Mouse (Mus musculus) left cerebral cortex, postnatal 4 days (tissue): ENCODE data around the gene Map6. TPM values are rescaled to one million over a fixed set of nuclear protein-coding genes. Genes with fewer than 3 reads are reported as not detected.

Experiments used
- DNase-seq: peaks from one replicate; pipeline ENCODE4 v3.0.0-alpha.2; 2022
- intact Hi-C: fragments of 180-260 bp; cut with DNase I; formaldehyde crosslinking; loops from one replicate; pipeline ENCODE4 v1.15.1; 2025
- total RNA-seq, 2 experiments: library from RNA; stranded (reverse); gene quantifications; 2 replicates each; pipeline ENCODE4 v1.2.3; 2021

Gene Map6
- total RNA-seq, 2 experiments from 2014 or later = 277 to 282 TPM

DNA sequence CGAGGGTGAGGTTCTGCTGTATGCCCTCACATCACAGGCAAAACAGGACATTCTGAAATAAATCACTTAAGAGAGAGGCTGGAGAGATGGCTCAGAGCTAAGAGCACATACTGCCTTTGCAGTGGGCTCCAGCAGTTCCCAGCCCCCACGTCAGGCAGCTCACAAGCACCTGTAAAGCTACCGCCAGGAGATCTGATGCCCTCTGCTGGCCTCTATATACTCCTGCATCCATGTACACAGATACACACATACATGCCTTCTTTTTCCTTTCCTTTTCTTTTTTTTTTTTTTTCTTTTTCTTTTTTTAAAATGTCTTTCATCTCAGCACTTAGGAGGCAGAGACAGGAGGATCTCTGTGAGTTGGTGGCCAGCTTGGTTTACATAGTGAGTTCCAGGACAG is 5.3 kb upstream of the Map6 start:
- intact Hi-C loops = no loop called here
- DNase-seq = no peak

DNA sequence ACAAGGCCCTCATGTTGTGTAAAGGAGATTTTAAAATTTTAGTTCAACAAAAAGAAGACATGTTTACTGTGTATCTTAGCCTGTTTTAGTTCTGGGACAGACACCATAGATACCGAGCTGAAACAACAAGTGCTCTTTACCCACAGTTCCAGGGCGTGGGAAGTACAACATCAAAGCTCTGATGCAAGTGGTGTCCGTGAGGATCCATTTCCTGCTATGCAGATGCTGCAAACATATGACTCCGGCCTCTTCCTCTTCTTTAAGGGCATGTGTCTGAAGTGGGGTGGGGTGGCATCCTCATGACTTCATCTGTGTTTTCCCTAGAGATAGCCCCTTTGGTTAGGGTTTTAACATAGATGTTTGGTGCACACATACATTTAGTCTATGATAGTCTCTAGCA is 3.7 kb upstream of the Map6 start:
- intact Hi-C loops = no loop called here

DNA sequence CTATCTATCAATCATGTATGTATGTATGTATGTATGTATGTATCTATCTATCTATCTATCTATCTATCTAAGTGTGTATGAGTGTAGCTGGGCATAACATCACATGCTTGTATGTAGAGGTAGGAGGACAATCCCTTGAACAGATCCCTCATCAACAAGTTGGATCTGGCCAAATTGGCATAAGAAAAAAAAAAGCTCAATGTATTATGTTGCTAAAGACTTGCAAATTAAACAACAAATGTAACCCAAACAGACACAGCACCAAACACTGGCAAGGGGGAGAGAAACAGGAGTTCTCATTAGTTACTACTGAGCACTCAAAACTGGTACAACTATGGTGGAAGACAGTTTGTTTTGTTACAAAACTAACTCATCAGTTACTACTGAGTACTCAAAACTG is 2.6 kb upstream of the Map6 start:
- intact Hi-C loops = no loop called here
- DNase-seq = no peak

More for the DNA sequence above, 3.7 kb upstream of the Map6 start:
- no peak for DNase-seq

DNA sequence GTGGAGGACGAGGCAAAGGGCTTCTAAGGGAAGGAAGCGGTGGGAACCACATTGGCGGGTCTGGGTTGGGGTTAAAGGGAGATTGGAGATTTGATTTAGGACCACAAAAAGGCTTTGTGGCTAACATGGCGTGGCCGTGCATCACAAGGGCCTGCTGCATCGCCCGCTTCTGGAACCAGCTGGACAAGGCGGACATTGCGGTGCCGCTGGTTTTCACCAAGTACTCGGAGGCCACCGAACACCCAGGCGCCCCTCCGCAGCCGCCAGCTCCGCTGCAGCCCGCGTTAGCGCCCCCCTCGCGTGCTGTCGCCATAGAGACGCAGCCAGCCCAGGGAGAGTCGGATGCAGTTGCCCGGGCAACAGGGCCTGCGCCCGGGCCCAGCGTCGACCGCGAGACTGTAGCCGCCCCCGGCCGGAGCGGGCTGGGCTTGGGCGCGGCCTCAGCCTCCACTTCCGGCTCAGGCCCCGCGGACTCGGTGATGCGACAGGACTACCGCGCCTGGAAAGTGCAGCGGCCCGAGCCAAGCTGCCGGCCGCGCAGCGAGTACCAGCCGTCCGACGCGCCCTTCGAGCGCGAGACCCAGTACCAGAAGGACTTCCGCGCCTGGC is 754 bp downstream of the Map6 start:
- intact Hi-C loops = loop anchor here (5.0 kb wide), 1 partner anchor 89 kb away; no protein-coding TSS in a partner anchor

DNA sequence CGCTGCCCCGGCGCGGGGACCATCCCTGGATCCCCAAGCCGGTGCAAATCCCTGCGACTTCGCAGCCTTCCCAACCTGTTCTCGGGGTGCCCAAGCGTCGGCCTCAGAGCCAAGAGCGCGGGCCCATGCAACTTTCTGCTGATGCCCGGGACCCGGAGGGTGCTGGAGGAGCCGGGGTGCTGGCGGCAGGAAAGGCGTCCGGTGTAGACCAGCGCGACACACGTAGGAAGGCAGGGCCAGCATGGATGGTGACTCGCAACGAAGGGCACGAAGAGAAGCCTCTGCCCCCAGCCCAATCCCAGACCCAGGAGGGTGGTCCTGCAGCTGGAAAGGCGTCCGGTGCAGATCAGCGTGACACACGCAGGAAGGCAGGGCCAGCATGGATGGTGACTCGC is 1.3 kb downstream of the Map6 start:
- intact Hi-C loops = loop anchor here (5.0 kb wide), 1 partner anchor 89 kb away; no protein-coding TSS in a partner anchor
- DNase-seq = no peak

More for the DNA sequence above, 754 bp downstream of the Map6 start:
- DNase-seq = peak; percentile 88

- intact Hi-C loops = loop anchor here (5.0 kb wide), 1 partner anchor 88 kb away; no protein-coding TSS in a partner anchor
- peak; percentile 32 for DNase-seq
These were observed 2.0 kb downstream of the Map6 start for GRCm38 (mm10) chr7:99268951-99269945.

- DNase-seq = no peak
- intact Hi-C loops = loop anchor here (5.0 kb wide), 1 partner anchor 96 kb away; no protein-coding TSS in a partner anchor
These were observed 4.4 kb downstream of the Map6 start for GRCm38 (mm10) chr7:99271630-99272029.

GRCm38 (mm10) chr7:99275131-99275530 is 7.9 kb downstream of the Map6 start:
- intact Hi-C loops = no loop called here
- DNase-seq = no peak

DNA sequence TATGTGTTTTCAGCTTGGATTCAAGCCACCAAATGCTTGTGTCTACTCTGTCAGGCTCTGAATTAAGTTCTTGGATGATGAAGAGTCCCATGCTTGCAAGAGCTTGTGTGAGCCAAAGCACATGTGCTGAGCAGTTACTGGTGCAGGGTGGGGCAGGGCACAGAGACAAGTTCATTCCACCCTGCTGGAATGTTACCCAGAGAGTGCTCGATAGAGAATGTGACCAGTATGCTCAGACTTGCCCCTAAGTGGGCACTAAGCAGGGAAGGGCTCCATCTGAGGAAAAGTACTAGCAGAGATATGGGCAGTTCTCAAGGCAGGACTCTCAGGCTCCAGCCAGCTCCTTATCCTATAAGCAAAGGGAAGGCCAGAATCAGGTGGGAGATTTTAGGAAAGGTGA is 9.4 kb downstream of the Map6 start:
- intact Hi-C loops = no loop called here
- DNase-seq = no peak

DNA sequence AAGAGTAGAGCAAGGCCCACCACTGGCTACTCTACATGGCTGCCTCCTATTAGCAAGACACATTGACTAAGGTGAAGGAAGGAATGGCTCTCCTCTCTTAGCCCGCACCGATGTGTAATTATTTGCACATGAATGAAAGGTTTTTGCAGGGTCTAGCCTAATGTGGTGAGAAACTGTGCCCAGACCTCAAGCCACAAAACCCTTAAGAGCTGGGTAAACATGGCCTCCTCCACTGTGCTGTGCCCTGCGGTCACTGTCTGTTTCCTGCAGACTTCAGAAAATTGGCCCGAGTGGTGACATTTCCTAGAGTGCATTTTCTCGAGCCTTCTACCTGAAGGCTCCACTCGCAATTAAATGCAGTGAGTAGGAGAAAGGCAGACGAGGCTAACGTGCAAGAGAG is 11.1 kb downstream of the Map6 start:
- DNase-seq = no peak
- intact Hi-C loops = no loop called here

- intact Hi-C loops = no loop called here
- no peak for DNase-seq
These were observed 12.3 kb downstream of the Map6 start for GRCm38 (mm10) chr7:99279586-99279985.

- DNase-seq = peak; percentile 93
- intact Hi-C loops = no loop called here
These were observed 20.0 kb downstream of the Map6 start for GRCm38 (mm10) chr7:99287287-99287686.

DNA sequence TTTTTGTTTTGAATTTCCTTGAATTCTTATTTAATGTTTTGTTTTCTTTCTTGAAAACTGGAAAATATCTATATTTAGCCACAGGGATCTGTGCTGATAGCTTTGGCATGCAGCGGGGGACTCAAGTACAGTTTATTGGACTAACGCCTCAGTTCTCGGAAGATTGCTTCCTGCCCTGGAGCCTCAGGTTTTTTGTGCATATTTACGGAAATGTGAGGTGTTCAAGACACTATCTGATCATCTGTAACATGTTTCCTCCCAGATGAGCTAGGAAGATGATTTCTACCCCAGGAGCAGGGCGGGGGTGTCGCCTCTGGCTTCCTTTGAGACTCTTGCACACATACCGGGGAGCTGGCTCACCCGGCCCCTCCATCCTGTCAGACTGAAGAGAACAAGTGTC is 22.8 kb downstream of the Map6 start:
- no peak for DNase-seq
- intact Hi-C loops = no loop called here

DNA sequence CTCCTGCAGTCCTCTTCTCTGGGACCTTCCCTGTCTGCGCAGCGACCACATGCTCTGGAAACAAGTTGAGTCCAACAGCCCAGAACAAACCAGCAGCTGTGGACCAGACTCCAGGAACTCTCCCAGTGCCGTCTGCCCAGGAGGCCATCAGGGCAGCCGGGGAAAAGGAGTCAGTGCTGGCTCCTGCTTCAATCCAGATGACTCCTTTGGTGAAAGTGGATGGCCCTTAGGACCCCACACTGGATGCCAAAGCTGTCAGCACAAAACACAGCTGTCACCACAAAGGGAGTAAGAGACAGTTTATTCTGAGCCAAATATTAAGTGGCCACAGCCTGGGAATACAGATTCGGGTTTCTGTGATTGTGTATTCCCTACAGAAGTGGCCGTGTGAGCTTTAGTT is 23.7 kb downstream of the Map6 start:
- intact Hi-C loops = no loop called here
- peak; percentile 51 for DNase-seq

DNA sequence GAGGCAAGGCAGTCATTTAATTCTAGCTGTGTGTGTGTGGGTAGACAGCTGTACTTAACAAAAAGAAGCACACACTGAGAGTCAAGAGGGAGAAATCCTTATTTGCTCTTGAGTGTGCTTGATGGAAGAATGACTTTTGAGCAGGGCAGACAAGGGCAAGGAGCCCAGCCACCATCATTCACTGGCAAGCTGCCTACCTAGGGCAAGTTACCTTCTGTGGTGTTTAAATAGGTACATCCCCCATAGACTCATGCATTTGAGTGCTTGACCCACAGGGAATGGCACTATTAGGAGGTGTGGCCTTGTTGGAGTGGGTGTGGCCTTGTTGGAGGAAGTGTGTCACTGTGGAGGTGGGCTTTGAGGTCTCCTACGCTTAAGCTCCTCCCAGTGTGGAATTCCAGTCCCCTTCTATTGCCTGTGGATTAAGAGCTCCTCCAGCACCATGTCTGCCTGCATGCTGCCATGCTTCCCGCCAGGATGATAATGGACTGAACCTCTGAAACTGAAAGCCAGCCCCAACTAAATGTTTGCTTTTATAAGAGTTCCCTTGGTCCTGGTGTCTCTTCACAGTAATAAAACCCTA is 27.0 kb downstream of the Map6 start:
- intact Hi-C loops = no loop called here

DNA sequence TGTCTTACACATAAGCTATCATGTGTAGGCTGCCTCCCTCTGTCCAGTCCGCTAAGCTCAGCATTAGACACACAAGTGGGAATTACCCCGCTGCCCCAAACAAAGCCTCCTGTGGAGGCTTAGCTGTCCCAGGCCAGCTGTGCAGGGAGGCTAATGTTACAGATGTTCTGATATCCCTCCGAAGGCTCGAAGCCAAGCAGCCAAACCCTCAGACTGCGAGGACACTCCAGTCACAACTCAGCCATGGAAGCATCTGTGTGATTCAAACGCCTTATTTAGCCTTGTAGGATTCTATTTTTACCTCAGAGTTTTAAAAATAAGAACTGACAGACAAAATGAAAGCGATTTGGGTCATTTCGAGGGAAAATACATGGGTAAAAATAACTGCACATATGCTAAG is 27.9 kb downstream of the Map6 start:
- no peak for DNase-seq
- intact Hi-C loops = no loop called here

More for the DNA sequence above, 27.0 kb downstream of the Map6 start:
- DNase-seq = no peak

- intact Hi-C loops = no loop called here
- DNase-seq = no peak
These were observed 33.5 kb downstream of the Map6 start for GRCm38 (mm10) chr7:99300650-99301175.

DNA sequence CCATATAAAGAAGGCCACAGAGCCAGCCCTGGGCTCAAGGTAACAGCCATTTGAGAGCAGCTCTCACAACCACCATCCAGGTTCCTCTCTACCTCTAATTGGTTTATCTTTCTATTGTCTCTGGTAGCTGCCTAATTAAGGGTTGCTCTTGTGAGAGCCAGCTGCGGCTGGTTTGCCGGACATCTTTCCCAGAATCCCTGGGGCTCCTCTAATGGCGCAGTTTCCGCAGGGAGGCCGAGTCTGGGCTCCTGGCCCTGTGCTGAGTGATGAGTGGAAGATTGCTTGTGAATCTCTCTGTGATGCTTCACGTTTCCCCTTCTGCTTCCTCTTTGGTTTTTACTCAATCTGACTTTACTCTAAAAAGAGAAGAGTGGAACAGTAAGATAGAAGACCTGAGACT is 36.8 kb downstream of the Map6 start:
- intact Hi-C loops = no loop called here
- DNase-seq = no peak

GRCm38 (mm10) chr7:99304949-99305372 is 37.7 kb downstream of the Map6 start:
- peak; percentile 96 for DNase-seq
- intact Hi-C loops = no loop called here

DNA sequence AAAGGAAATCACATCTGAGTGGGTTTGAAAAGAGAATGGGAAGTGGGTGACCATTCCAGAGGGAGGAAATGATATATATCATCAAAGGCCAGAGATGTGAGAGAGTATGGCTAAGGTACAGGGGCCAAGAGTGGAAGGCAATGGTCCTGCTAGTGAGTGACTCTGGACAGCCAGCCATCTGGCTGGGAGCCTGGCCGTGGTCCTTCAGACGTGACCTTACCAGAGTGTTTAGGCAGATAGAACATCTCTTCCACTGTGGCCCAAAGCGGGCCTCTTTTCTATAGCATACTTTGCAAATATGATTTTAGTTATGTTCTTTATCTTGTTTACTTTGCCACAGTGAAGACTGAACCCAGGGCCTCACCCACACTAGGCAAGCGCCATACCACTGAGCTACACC is 38.4 kb downstream of the Map6 start:
- no peak for DNase-seq
- intact Hi-C loops = no loop called here

GRCm38 (mm10) chr7:99306640-99307039 is 39.4 kb downstream of the Map6 start:
- intact Hi-C loops = no loop called here
- DNase-seq = peak; percentile 45
